Mouse (Mus musculus): ENCODE data around the gene Treh.

The Treh gene

DNA sequence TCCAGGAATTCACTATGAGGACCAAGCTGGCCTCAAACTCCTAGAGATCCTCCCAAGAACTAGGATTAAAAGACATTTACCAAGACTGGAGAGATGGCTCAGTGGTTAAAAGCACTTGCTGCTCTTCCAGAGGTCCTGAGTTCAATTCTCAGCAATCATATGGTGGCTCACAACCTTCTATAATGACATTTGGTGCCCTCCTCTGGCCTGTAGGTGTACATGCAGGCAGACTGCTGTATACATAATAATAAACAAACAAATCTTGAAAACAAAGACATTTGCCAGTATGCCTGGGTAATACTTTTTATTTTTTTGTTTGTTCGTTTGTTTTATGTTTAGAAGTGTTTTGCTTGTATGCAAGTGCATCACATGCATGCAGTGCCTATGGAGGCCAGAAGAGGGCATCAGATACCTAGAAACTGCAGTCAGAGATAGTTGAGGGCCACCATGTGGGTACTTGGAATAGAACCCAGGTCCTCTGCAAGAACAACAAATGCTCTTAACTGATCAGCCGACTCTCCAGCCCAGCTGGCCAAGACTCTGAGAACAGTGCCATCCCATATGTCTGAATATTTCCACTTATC, 5.3 kb downstream of the Treh start:
- DNase-seq (ENCODE audit: low spot score), result no peak

DNA sequence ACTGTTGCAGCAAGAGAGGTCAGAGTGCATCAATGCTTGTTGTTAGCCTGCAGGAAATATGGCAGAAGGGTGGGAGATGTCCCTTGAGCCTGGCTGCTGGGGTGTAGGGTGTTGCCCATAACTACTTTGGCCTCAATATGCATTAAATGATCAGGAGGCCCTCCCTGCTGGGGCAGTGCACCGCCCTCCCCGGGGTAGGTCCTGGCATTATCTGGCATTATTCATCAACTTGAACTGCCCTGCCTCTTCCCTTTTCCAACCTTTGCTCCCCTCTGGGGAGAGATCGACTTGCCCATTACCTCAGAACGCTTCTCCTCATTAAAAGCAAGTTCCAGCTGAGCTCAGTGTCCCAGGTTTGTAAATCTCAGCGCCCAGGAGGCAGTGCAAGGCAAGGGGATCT, 6.5 kb downstream of the Treh start:
- DNase-seq (ENCODE audit: low spot score), result no peak

DNA sequence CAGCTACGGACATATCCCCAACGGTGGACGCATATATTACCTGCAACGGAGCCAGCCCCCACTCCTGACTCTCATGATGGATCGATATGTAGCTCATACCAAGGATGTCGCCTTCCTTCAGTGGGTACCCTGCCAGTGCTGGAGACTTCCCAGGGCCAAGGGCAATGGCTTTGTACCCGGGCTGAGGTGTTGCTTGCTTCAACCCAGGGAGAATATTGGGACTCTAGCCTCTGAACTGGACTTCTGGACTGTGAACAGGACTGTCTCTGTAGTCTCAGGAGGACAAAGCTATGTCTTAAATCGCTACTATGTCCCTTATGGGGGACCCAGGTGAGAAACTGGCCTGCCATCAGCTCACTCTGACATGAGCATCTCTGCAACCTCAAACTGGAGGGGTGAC, 10.0 kb downstream of the Treh start:
- DNase-seq (ENCODE audit: low spot score), result no peak

DNA sequence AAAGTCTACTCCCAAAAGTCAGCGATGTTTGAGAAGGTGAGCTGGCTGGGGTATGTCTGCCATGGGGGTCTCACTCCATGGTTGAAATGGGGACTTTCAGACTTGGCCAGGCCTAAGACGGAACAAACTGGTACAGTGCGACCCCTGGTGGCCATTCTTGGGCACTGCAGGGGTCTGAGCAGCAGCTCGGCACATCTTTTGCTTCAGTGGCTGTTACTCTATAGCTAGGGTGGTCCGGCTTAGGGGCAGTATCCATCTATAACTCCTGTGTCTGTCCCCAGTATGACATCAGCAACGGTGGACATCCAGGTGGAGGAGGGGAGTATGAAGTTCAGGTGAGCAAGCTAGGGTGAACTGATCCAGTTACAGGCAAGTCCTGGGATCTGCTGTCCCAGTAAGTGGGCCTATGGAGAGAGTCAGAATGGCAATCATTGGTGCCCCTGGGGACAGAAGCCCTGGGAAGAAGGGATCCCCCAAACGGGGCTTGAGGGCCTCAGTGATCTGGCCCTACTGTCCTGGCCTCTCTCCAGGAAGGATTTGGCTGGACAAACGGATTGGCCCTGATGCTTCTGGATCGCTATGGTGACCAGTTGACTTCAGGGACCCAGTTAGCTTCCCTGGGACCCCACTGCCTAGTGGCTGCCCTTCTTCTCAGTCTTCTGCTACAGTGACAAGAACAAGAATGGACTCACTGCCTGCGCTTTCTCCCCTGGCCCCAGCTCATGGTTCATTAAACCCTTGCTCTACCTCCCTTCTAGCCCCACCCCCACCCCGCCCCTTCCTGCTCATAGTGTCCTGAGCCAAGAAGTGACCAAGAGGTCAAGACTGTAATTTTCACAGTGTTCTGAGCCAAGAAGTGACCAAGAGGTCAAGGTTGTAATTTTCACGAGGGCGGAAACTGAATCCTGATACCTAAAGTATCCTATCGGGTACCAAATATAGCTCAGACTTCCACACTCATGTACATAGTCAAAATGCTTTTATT, 12.6 kb downstream of the Treh start:
- DNase-seq (ENCODE audit: low spot score), result peak; percentile 65

DNA sequence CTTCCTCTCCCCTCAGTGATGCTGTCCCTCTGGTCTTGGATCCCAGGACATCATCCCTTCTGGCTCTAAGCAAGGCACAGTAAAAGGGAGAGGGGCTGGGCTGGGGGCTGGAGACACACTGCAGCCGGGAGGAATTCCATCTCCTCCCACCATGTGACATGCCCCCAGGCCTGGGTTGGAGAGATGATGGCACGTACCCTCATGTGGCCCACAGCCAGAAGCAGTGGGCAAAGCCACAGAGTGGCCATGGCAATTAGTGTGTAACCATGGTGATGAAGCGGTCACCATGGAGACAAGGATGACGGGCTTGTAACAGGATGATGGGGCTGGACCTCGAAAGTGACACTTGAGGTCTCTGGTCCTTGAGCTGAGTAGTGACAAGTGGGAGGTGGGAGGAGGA, 13.6 kb downstream of the Treh start:
- no peak for DNase-seq (ENCODE audit: low spot score)

DNA sequence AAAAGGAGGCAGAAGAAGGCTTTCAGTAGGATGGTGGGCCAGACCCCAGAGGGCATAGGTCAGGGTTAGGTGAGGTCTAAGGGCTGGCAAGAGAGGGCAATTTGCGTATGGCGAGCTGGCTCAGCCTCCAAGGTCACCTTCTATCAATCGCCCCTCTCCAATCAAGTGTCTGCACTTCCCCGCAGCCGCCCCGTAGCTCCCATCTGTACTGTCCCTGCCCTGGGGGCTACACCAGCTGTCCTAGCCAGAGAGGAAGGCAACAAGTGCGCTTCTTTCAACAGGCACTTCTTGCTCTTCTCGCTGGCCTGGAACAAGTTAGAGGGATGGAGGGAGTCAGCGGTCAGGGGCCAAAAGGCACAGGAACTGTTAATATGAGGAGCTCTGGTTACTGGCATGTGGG, 15.0 kb downstream of the Treh start:
- no peak for DNase-seq (ENCODE audit: low spot score)

DNA sequence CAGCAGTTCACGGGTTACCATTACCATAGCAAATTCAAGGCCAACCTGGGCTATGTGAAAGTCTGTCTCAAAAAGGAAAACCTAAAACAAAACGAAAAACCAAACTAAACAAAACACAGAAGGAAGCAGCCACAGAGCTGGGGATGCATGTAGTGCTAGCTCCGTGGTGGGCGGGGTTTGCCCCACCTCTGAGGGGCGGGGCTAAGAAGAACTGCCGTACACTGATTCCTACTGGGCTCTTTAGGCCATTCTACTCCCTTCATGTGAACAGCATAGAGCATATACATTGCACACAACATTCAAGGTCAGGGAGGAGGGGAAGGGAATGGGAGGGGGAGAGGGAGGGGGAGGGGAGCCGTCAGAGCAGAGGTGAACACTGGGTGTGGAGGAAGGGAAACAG, 17.6 kb downstream of the Treh start:
- peak; percentile 68 for DNase-seq (ENCODE audit: low spot score)

DNA sequence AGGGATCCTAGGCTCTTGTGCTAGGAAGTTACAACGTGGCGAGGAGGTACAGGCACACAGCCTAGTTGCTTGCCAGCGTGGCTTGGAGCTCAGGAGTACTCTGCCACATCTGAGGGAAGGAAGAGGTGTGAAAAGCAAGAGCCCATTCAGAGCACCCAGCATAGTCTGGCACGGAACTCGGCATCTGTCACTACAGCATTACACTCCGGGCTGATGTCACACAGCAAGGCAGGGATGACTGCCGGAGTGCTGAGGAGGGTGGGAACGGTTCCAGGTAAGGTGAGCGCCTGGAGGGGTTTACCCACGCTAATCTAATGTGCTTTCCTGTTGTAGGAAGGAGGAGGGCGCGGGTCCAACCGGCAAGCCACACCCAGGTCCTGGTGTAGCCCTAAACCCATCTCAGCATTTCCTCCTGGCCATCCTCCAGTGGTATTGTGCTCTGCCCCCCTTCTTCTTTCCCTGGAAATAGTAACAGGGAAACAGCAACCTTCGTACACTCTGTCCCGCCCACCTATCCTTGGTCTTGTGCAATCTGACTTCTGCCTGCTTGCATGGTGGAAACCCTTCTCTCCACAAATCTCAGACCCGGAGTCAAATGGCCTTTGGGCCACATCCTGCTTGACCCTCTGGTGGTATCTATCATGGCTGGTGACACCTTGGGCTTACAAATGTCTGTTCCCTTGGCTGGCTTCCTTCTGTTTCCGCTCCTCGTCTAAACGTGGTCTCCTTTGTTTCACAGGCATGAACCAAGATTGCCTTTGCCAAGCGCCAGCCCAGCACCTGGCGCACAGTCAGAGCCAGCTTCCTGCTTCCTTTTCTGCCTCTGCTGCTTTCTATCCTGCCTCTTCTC, 18.9 kb downstream of the Treh start:
- peak; percentile 18 for DNase-seq (ENCODE audit: low spot score)

DNA sequence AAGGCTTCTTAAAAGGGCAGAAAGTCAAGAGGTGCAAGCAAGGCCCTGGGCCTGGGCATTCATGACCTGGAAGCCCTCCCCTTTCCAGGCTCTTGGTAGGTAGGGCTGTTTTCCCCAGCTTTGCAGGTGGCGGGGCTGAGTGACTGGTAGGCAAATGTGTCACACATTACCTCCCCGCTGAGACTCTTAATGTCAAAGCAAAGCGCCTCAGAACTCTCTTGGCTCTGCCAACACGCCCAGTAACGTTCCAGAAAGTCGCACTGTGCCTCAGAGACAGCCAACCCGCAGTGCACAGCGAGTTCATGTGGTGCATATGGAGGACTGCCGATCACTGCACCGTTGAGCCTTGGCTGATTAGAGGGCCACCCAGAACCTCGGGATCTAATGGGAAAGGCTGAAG, 20.0 kb downstream of the Treh start:
- no peak for DNase-seq (ENCODE audit: low spot score)

DNA sequence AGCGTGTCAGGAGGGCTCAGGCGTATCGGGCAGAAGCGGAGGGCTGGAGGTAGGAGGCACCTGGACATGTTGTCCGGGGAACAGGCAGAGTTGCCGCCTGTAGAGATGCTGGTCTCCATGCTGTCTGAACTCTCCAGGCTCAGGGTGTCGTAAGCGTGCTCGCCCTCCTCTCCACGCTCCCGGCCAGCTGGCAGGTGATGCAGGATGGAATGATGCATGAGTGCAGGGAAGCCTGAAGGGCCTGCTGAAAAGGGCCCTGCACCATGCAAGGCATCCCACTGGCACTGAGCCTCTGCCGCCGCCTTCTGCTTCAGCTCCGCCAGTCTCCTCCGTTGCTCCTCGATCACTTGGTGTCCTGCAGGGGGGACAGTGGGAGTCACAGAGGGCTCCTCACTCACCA, 24.8 kb downstream of the Treh start:
- DNase-seq (ENCODE audit: low spot score), result no peak

DNA sequence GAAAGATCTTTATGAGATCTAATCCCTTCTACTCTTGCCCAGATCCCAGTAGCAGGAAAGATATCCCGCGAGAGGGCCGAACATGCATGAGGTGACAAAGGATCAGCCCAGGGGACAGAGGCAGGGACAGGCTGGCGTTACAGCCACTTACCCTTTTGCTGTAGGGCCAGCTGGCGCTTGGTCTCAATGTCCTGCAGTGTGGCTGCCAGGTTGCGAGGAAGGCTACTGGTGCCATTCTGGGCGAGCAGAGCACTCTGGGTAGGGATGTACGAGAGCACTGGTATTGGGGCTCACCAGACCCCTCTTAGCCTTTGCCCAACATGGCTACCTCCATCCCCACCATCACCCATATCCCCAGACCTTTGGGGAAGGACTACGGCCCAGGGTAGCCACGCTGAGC, 26.2 kb downstream of the Treh start:
- no peak for DNase-seq (ENCODE audit: low spot score)

DNA sequence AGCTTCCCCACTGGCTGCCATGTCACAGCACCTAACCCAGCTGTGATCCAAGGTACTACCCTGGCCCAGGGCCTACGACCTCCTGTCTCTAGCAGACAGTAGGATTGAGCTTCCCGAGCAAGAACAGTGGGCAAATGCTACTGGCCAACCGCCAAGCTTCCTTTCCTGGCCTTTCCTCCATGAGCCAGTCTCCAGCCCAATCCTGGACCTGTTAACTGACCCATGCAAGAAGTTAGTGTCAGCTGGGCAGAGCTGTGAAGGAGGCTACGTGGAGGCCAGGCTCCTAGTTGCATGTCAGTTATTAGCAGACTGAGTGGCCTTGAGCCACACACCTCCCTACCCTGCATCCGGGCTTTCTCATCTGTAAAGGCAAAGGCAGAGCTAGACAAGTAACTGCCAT, 26.7 kb downstream of the Treh start:
- no peak for DNase-seq (ENCODE audit: low spot score)

DNA sequence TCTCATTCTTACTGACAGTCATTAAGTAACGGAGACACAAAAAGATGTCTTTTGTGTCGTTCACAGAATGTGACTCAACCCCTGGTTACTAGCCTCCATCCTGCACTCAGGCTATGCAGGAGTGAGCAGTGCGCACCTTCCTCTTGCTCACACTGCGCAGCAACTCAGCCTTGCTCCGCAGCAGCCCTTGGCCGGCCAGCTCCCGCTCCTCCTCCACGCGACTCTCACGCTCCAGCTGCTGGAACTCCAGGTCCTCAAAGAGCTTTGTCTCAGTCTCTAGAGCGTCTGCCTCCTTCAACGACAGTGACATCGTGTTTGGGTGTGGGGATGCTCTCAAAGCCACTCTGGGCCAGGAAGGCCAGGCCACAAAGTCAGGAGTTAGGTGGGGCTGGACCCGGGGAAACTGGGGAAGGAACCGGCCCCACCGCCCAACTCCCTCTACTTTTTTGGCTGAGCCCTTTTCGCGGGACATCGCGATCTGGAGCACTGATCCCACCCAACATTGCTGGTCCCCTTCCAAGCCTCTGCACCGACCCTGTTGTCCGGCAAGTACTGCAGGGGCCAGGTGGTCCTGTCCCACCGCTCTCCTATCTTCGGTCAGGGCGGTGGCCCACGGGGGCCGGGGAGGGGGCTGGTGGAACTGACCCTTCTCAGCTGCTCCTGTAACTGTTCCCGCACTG, 34.9 kb downstream of the Treh start:
- DNase-seq (ENCODE audit: low spot score), result no peak

DNA sequence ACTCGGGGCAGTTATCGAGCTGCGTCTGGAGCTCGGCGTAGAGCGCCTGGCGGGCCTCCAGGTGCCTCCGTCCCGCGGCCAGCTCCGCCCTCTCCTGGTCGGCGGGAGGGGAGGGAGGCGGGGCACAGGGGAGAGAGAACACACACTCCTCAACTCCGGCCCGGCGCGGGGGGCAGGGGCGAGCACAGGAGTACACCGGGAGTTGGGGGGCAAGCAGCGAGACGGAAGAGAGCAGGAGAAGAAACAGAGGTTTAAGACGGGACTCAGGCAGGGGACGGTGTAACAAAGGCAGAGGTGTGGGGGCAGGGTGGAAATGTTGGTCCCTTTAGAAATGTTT, 35.4 kb downstream of the Treh start:
- peak; percentile 46 for DNase-seq (ENCODE audit: low spot score)

DNA sequence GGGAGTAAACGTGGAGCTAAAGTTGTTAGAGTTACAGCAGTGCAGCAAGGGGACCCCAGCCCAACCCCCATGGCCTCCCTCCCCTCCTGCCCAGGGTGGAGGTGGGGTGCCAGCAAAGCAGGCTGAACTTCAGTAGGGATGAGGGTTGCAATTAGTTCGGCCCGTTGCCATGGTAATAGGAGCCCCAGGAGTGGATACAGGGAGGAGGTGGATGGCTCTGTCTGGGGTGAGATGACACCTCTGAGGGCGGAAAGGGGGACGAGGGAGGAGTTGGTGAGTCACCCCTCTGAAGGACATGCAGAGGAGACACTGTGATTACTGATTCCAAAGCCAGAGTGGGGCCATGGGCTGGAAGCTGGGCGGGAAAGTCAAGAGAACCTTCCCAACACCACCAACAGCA, 35.9 kb downstream of the Treh start:
- no peak for DNase-seq (ENCODE audit: low spot score)

DNA sequence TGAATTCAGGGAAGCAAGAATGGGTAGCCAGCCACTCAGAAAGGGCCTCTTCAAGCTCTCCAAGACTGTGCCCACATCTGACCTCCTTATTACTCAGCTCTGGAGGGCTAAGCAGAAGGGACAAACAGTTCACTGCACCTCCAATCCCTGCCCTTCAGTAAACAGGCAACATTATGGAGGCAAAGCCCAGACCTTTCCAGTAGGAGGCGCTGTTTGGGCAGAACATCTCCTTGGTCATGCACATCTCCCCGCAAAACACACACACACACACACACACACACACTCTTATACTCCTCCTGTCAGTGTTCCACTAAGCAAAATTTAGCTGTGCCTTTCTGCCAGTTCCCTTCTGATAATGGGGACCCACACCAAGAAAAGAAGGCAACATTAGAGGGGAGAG, 36.6 kb downstream of the Treh start:
- peak; percentile 44 for DNase-seq (ENCODE audit: low spot score)

DNA sequence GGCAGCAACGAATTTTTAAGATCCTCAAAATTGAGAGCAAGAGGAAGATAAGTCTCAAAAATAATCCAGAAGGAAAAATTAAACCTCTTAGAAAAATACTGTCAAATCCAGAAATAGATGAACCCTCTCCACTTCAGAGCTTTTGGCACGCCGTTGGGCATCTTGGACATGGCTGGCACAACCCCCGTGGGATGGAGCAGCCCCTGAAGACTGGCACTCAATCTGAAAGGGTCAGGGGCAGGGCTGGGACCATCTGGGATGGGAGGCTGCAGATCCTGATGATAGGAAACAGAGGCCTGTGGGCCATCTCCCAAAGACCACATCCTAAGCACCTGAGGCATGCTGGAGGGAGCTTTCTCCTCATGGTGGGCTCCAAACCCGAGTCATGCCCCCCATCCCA, 37.2 kb downstream of the Treh start:
- DNase-seq (ENCODE audit: low spot score), result no peak

DNA sequence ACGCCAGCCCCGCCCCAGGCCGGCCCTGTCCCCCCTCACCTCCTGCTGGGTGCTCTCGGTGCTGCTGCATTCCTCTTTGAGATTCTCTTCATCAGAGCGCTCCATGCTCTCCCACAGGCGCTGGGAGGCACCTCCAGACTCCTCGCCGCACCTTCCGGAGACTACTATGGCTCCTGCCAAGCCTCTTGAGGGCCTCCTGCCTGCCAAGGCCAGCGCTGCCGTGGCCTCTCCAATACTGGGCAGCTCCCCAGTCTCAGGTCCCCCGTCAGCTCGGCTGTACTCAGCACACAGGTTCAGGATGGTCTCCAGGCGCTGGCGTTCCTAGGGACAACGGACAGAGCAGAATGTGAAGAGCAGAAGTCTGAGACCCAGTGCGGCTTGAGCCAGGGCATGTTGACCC, 38.6 kb downstream of the Treh start:
- DNase-seq (ENCODE audit: low spot score), result no peak

DNA sequence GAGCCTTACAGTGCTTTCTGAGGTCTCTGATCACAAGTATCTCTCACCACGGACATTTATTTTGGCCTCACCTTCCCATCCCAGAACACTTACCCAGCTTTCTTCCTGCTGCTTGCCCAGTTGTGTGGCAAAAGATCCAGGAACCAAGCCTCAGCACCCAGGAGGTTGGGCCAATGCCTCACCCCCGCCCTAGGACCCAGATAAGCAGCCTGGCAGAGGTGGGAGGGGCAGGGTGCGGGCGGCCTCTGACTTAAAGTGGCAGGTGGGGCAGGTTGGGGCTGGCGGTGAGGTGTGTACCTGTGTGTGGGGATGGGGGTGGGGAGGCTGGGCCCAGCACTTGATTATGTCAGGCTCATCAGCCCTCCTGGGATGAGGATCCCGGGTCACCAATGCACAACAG, 40.0 kb downstream of the Treh start:
- DNase-seq (ENCODE audit: low spot score), result no peak

DNA sequence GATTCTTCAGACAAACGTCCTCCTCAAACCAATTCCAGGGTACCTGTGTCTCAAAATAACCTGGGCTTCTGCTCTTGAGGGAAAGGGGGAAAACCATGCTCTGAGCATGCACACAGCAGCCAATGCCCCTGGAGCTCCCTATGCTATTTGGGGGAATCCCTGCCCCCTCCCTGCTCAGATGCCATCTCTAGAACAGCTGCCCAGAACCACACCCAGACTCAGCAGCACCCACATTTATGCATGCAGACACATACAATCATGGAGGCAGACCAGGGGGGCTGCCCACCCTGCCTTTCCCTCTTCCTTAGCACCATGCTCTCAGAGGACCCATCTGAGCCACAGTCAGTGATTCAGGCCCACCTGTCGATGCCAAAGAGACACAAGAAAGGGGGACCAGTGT, 40.5 kb downstream of the Treh start:
- no peak for DNase-seq (ENCODE audit: low spot score)

DNA sequence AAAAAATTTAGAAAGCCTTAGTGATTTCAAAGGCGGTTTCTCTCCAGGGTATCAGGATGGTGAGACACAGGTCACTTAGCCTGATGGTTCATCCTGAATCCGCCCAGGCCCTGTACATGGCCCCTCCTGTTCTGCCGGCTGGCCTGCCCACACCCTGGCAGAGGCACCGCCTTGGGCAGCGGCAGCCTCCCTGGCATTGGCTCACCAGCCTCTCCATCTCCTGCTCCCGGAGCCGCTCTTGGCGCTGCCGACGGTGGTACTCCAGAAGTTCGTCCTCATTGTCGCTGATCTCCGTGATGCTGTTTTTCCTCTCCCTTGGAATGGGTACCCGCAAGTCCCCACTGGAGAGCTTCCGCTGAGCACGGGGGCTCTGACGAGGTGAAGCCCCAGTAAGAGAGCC, 42.1 kb downstream of the Treh start:
- no peak for DNase-seq (ENCODE audit: low spot score)

DNA sequence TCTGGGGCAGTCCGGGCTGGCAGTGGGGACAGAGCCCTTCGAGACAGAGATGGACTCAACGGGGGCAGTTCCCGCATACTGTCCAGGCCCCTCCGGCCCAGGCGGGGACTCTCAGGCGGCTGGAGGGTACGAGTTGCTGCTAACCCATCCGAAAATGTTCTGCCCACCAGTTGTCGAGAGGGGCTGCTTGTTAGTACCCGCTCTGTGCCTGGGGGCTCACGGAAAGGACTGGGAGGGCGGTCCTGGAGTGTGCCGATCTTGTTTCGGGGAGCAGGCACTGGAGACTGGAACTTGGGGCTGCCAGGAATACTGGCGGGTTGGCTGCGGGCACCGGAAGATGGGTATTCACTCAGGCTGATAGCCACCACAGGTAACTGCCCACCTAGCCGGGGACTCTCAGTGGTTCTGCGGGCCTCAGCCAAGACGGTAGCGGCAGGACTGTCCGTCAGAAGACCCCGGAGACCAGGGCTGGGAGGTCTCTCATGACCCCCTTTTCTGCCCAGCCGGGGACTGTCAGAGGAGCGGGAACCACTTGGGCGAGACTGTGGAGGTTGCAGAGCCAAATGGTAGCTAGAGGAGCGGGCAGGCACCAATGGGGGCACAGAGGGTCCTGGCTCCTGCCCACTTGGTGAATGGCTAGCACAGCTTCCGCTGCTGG, 42.8 kb downstream of the Treh start:
- DNase-seq (ENCODE audit: low spot score), result no peak
